Mouse (Mus musculus) embryonic facial prominence, embryonic 13.5 days (tissue): ENCODE data around the gene Ctla4. TPM values are rescaled to one million over a fixed set of nuclear protein-coding genes. Genes with fewer than 3 reads are reported as not detected.
A peak's percentile ranks its signal among the peaks of the same experiment; 100 is the strongest.

Source experiments
- ATAC-seq: fragments of 200-750 bp; cut with Nextera tagmentation; 2 replicates; pipeline ENCODE4 v1.8.0; 2017; ENCODE audit warnings: low read depth; ENCODE audit not compliant: insufficient number of reproducible peaks, insufficient read depth, low FRiP score, low TSS enrichment
- H3K27ac ChIP-seq: fragments of 300-500 bp; sonication (generic); 2 replicates; pipeline ENCODE4 v1.5.1; 2015; ENCODE audit warnings: moderate library complexity, mild to moderate bottlenecking, inconsistent platforms
- H3K27me3 ChIP-seq: fragments of 300-500 bp; sonication (generic); 2 replicates; pipeline ENCODE4 v1.6.1; 2015; ENCODE audit warnings: mild to moderate bottlenecking, inconsistent platforms
- H3K36me3 ChIP-seq: fragments of 300-500 bp; sonication (generic); 2 replicates; pipeline ENCODE4 v1.6.1; 2015; ENCODE audit warnings: mild to moderate bottlenecking, inconsistent platforms
- H3K4me1 ChIP-seq: fragments of 300-500 bp; sonication (generic); 2 replicates; pipeline ENCODE4 v1.6.1; 2015; ENCODE audit warnings: inconsistent platforms
- H3K4me2 ChIP-seq: fragments of 300-500 bp; sonication (generic); 2 replicates; pipeline ENCODE4 v1.6.1; 2015; ENCODE audit warnings: moderate library complexity, mild to moderate bottlenecking, inconsistent platforms
- H3K4me3 ChIP-seq: fragments of 300-500 bp; sonication (generic); 2 replicates; pipeline ENCODE4 v1.5.1; 2015; ENCODE audit warnings: mild to moderate bottlenecking, inconsistent platforms
- H3K9ac ChIP-seq: fragments of 300-500 bp; sonication (generic); 2 replicates; pipeline ENCODE4 v1.6.1; 2015; ENCODE audit warnings: mild to moderate bottlenecking, inconsistent platforms
- H3K9me3 ChIP-seq: fragments of 300-500 bp; sonication (generic); 2 replicates; pipeline ENCODE4 v1.6.1; 2016; ENCODE audit warnings: inconsistent platforms
- WGBS: fragments of 180-500 bp; shearing (Covaris S2); methylation state at CpG from one replicate; pipeline ENCODE4 v1.1.7; 2015; ENCODE audit warnings: mixed read lengths; 5-methylcytosine and 5-hydroxymethylcytosine counted together
- polyA plus RNA-seq: library from polyadenylated mRNA; unstranded; fragments of >200 nt; fragmentation: Nextera tagmentation; extraction: Ambion mirVana; gene quantifications from 2 replicates; pipeline ENCODE4 v1.2.1, GENCODE M21; 2015

Gene Ctla4
- polyA plus RNA-seq, result not detected in 2 replicates

DNA sequence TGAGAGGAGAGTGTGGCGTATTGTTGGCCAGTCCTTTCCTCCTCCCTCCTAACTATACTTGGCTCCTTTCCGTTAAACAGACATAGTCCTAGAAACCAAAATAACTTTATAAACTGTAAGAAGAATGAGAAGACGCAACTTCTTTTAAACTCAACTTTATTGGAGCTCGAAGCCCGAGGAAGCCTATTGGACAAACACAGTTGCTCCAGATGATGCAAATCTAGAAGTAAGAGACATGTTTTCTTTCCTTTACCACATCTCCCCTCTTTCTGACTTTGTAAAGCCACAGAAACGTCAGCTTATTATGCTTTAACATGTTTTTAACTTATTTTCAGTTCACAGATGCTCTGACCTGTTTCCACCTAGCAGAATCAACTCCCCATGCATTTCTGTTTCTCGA is at the start of gene Ctla4:
Gene Ctla4, plus strand, starts transcription at position 20 of the 400 bp plus-strand sequence.
- H3K27ac ChIP-seq, result no peak within 1 kb of the TSS
- H3K4me1 ChIP-seq, result no peaks in the 10 kb centered on the region
- no peaks in the 10 kb centered on the region for H3K27me3 ChIP-seq
- H3K36me3 ChIP-seq, result no peaks in the 10 kb centered on the region
- H3K4me3 ChIP-seq, result no peak within 1 kb of the TSS
- WGBS, result 87% methylated on average over 7 of the region's 7 CpGs
- no peak within 1 kb of the TSS for H3K9ac ChIP-seq
- no peak for ATAC-seq
- no peaks in the 10 kb centered on the region for H3K9me3 ChIP-seq
- no peak within 1 kb of the TSS for H3K4me2 ChIP-seq

DNA sequence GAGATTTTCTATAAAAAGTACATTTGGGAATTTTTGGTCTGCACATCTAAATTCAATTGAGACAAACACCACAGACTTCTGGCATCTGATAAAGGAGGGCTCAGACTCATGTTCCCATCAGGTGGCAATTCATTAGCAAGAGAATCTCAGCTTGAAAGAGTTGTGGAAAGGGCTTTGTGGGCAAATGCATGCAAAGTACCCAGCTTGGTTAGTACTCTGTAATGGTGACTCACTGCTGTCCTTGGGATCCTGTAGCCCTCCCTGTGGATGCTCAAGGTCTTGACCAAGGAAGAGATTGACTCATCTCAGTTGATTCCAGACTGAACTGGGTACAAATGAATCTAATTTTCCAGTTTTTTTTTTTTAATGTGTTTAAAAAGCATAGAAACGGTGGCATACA is 47.6 kb upstream of the Ctla4 start:
- H3K4me2 ChIP-seq, result no peak overlapping the region
- no peaks in the 10 kb centered on the region for H3K27me3 ChIP-seq
- H3K9ac ChIP-seq, result no peak overlapping the region
- no peak for ATAC-seq
- H3K27ac ChIP-seq, result no peak overlapping the region
- no peaks in the 10 kb centered on the region for H3K36me3 ChIP-seq
- H3K4me3 ChIP-seq, result no peak overlapping the region
- 61% methylated on average over 1 of the region's 1 CpGs for WGBS
- no peaks in the 10 kb centered on the region for H3K4me1 ChIP-seq
- no peaks in the 10 kb centered on the region for H3K9me3 ChIP-seq

GRCm38 (mm10) chr1:60845318-60846060 is 41.3 kb upstream of the Ctla4 start:
- Histone ChIP-seq H3K27ac (no peak overlapping the region), H3K36me3 (no peaks in the 10 kb centered on the region), H3K4me1 (no peaks in the 10 kb centered on the region), H3K9ac (no peak overlapping the region), H3K9me3 (no peaks in the 10 kb centered on the region), H3K4me2 (no peak overlapping the region), H3K4me3 (no peak overlapping the region), H3K27me3 (no peaks in the 10 kb centered on the region)
- WGBS, result 81% methylated on average over 6 of the region's 7 CpGs
- no peak for ATAC-seq

- no peak for ATAC-seq
- Histone ChIP-seq H3K9me3 (no peaks in the 10 kb centered on the region), H3K27me3 (no peaks in the 10 kb centered on the region)
Observed at GRCm38 (mm10) chr1:60846616-60847275, 40.1 kb upstream of the Ctla4 start.

DNA sequence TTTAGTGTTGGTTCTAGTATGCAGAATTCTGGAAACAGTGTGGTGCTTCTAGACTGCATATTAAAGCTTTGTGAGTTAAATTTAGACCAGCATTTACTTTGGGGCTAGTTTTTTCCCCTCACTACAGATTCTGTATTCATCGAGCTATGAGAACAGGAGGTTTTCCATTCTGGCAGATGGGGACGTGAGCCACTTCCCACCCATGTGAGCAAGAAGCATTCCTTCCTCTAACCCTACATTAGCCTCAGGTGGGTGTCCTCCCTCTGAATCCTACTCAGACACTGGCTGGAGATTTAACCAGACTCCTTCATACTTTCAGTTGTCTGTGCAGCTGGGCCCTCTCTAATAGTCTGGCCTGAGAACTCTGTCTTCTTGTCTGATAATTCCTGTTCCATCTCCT is 37.7 kb upstream of the Ctla4 start:
- no peaks in the 10 kb centered on the region for H3K36me3 ChIP-seq
- no peak overlapping the region for H3K4me3 ChIP-seq
- 86% methylated on average over 2 of the region's 2 CpGs for WGBS

More at GRCm38 (mm10) chr1:60846616-60847275, 40.1 kb upstream of the Ctla4 start:
- WGBS, result 68% methylated on average over 4 of the region's 4 CpGs
- no peak overlapping the region for H3K27ac ChIP-seq
- no peaks in the 10 kb centered on the region for H3K36me3 ChIP-seq
- H3K4me2 ChIP-seq, result no peak overlapping the region
- no peak overlapping the region for H3K9ac ChIP-seq
- no peak overlapping the region for H3K4me3 ChIP-seq
- H3K4me1 ChIP-seq, result peaks cover 4% of the 10 kb centered on the region; the same call in 1 of the 2 replicates

DNA sequence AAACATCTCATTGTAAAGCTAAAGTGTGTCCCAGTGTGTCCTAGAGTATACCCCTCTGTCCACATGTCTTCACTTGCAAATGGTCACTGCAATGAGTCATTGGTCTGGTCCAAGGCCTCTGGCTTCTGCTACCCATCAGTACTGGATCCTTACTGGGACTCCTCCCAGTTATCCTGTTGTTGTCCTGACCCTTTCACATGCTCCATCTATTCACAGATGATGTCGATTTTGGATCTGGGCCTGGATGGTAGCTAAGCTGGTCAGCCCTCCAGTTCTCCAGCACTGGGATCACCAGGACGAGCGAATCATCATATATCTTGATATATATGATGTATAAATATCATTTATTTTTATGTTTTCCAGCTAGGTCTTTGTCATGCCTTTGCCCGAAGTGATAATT is 37.0 kb upstream of the Ctla4 start:
- Histone ChIP-seq H3K27ac (no peak overlapping the region), H3K4me1 (peaks cover 14% of the 10 kb centered on the region), H3K36me3 (no peaks in the 10 kb centered on the region), H3K9ac (no peak overlapping the region), H3K4me2 (no peak overlapping the region), H3K9me3 (no peaks in the 10 kb centered on the region), H3K27me3 (no peaks in the 10 kb centered on the region), H3K4me3 (no peak overlapping the region)
- 91% methylated on average over 4 of the region's 4 CpGs for WGBS
- no peak for ATAC-seq

More for the DNA sequence above, 37.7 kb upstream of the Ctla4 start:
- Histone ChIP-seq H3K4me2 (no peak overlapping the region), H3K27me3 (no peaks in the 10 kb centered on the region), H3K27ac (no peak overlapping the region), H3K9ac (no peak overlapping the region), H3K4me1 (peaks cover 14% of the 10 kb centered on the region), H3K9me3 (no peaks in the 10 kb centered on the region)
- ATAC-seq, result no peak

GRCm38 (mm10) chr1:60851041-60851781 is 35.6 kb upstream of the Ctla4 start:
- WGBS, result 35% methylated on average over 8 of the region's 8 CpGs
- H3K4me3 ChIP-seq, result no peak overlapping the region
- no peaks in the 10 kb centered on the region for H3K27me3 ChIP-seq
- H3K4me1 ChIP-seq, result peaks cover 14% of the 10 kb centered on the region
- H3K9ac ChIP-seq, result no peak overlapping the region
- no peaks in the 10 kb centered on the region for H3K36me3 ChIP-seq
- ATAC-seq, result no peak
- H3K4me2 ChIP-seq, result no peak overlapping the region
- H3K9me3 ChIP-seq, result no peaks in the 10 kb centered on the region
- no peak overlapping the region; the same call in 1 of the 2 replicates for H3K27ac ChIP-seq

GRCm38 (mm10) chr1:60852075-60852769 is 34.6 kb upstream of the Ctla4 start:
- H3K36me3 ChIP-seq, result no peaks in the 10 kb centered on the region
- no peak overlapping the region for H3K9ac ChIP-seq
- H3K9me3 ChIP-seq, result no peaks in the 10 kb centered on the region
- no peak overlapping the region for H3K4me2 ChIP-seq
- H3K4me3 ChIP-seq, result no peak overlapping the region
- H3K4me1 ChIP-seq, result peaks cover 14% of the 10 kb centered on the region
- H3K27me3 ChIP-seq, result no peaks in the 10 kb centered on the region
- WGBS, result 58% methylated on average over 10 of the region's 10 CpGs
- no peak overlapping the region for H3K27ac ChIP-seq
- no peak for ATAC-seq

GRCm38 (mm10) chr1:60852770-60853147 is 34.0 kb upstream of the Ctla4 start:
- Histone ChIP-seq H3K9me3 (no peaks in the 10 kb centered on the region), H3K4me2 (no peak overlapping the region), H3K9ac (no peak overlapping the region), H3K4me1 (peaks cover 14% of the 10 kb centered on the region), H3K4me3 (no peak overlapping the region), H3K27me3 (no peaks in the 10 kb centered on the region), H3K36me3 (no peaks in the 10 kb centered on the region), H3K27ac (no peak overlapping the region)
- ATAC-seq, result no peak
- 64% methylated on average over 6 of the region's 6 CpGs for whole genome bisulfite sequencing

GRCm38 (mm10) chr1:60853330-60853956 is 33.4 kb upstream of the Ctla4 start:
- no peak overlapping the region for H3K4me3 ChIP-seq
- 0 out of 2 replicates have a peak, but pooled peaks have one; percentile 6 for ATAC-seq
- WGBS, result 36% methylated on average over 7 of the region's 7 CpGs
- no peak overlapping the region for H3K4me2 ChIP-seq
- H3K27me3 ChIP-seq, result no peaks in the 10 kb centered on the region
- H3K9me3 ChIP-seq, result no peaks in the 10 kb centered on the region
- H3K36me3 ChIP-seq, result no peaks in the 10 kb centered on the region
- no peak overlapping the region for H3K27ac ChIP-seq
- H3K4me1 ChIP-seq, result peaks cover 14% of the 10 kb centered on the region
- no peak overlapping the region for H3K9ac ChIP-seq

DNA sequence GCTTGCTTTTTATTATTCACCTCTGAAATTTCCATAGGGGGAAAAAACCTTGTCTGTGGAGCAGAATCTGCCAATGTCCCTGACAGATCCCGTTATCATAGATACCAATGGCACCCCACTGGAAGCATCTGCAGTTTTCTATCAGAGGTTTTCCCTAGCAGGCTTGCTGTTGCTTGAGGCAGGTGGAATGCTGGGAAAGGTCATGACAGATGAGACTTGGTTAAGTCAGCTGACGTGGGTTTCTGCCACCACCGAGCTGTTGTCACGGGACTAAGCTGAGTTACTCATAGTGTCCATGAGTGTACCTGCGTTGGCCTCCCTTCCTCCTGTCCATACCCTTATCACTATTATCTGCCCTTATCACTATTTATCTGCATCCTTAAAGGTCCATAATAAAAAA is 32.8 kb upstream of the Ctla4 start:
- 78% methylated on average over 5 of the region's 5 CpGs for WGBS
- peaks cover 14% of the 10 kb centered on the region for H3K4me1 ChIP-seq
- H3K9me3 ChIP-seq, result no peaks in the 10 kb centered on the region
- H3K36me3 ChIP-seq, result no peaks in the 10 kb centered on the region
- no peak overlapping the region for H3K4me2 ChIP-seq
- H3K27ac ChIP-seq, result no peak overlapping the region
- no peak overlapping the region for H3K4me3 ChIP-seq
- H3K27me3 ChIP-seq, result no peaks in the 10 kb centered on the region
- ATAC-seq, result no peak
- H3K9ac ChIP-seq, result no peak overlapping the region
